Mouse (Mus musculus) cerebellum, postnatal 14 days (tissue): ENCODE measurements around the gene Gm49322.
"Not testable (repeated sequence)": the region's sequence is repeated elsewhere in the genome, so short reads cannot be mapped to it uniquely, and the experiment has no call there.

Experiments used
- DNase-seq, 2 experiments: peaks; one replicate each; pipeline ENCODE4 v3.0.0; 2021; ENCODE audit warnings: mixed read lengths in 2 of 2

Gene Gm49322

GRCm38 (mm10) chr10:80605721-80606120, at the start of gene Gm49322:
Gene Gm49322 (plus strand): TSS chr10:80606021.
- DNase-seq = not testable (repeated sequence)

GRCm38 (mm10) chr10:80557346-80557965, 48.4 kb upstream of the Gm49322 start:
- DNase-seq = peak; percentile 87 to 95

GRCm38 (mm10) chr10:80559431-80559830, 46.4 kb upstream of the Gm49322 start:
- no peak for DNase-seq

GRCm38 (mm10) chr10:80560621-80561020, 45.2 kb upstream of the Gm49322 start:
- no peak for DNase-seq

- DNase-seq = peak; percentile 95
Measured at GRCm38 (mm10) chr10:80561116-80561944, 44.5 kb upstream of the Gm49322 start, which contains the start of gene Rexo1. Gene Rexo1 (minus strand): TSS chr10:80561560.

GRCm38 (mm10) chr10:80566375-80567092, 39.3 kb upstream of the Gm49322 start:
- peak; percentile 95 to 97 for DNase-seq

GRCm38 (mm10) chr10:80568876-80569275, 36.9 kb upstream of the Gm49322 start:
- no peak for DNase-seq

- no peak for DNase-seq
Measured at GRCm38 (mm10) chr10:80569664-80570066, 36.2 kb upstream of the Gm49322 start.

- no peak for DNase-seq
Measured at GRCm38 (mm10) chr10:80570419-80570818, 35.4 kb upstream of the Gm49322 start.

GRCm38 (mm10) chr10:80570871-80571836, 34.7 kb upstream of the Gm49322 start:
- peak; percentile 69 to 79 for DNase-seq

- DNase-seq = no peak
Measured at GRCm38 (mm10) chr10:80572477-80572876, 33.3 kb upstream of the Gm49322 start.

- peak in 1 of 2 experiments; percentile 33 for DNase-seq
Measured at GRCm38 (mm10) chr10:80573944-80574343, 31.9 kb upstream of the Gm49322 start.

- DNase-seq = no peak
Measured at GRCm38 (mm10) chr10:80574896-80575295, 30.9 kb upstream of the Gm49322 start.

GRCm38 (mm10) chr10:80575925-80576324, 29.9 kb upstream of the Gm49322 start:
- no peak for DNase-seq

- DNase-seq = peak in 1 of 2 experiments; percentile 73
Measured at GRCm38 (mm10) chr10:80576351-80577194, 29.2 kb upstream of the Gm49322 start.

GRCm38 (mm10) chr10:80577195-80578130, 28.4 kb upstream of the Gm49322 start, which contains the start of gene Klf16:
Gene Klf16 (minus strand): TSS chr10:80577321.
- DNase-seq = peak; percentile 84 to 85

GRCm38 (mm10) chr10:80578131-80578750, 27.6 kb upstream of the Gm49322 start:
- peak; percentile 72 to 80 for DNase-seq

GRCm38 (mm10) chr10:80578911-80579310, 26.9 kb upstream of the Gm49322 start:
- DNase-seq = peak; percentile 68 to 80

- no peak for DNase-seq
Measured at GRCm38 (mm10) chr10:80583047-80583446, 22.8 kb upstream of the Gm49322 start.
